Mouse (Mus musculus) kidney, postnatal 0 days (tissue): ENCODE data around the gene Hist3h2a. TPM values are rescaled to one million over a fixed set of nuclear protein-coding genes. Genes with fewer than 3 reads are reported as not detected.

Experiments
- ATAC-seq: fragments of 200-750 bp; cut with Nextera tagmentation; replicated peaks from 2 replicates; pipeline ENCODE4 v1.8.0; 2017; ENCODE audit warnings: low read depth, moderate number of reproducible peaks, moderate TSS enrichment, moderate library complexity; ENCODE audit not compliant: low FRiP score
- DNase-seq: peaks from one replicate; pipeline ENCODE4 v3.0.0-alpha.2; 2016; ENCODE audit warnings: low spot score
- H3K27ac ChIP-seq: fragments of 300-500 bp; sonication (generic); 2 replicates; pipeline ENCODE4 v1.5.1; 2014; ENCODE audit warnings: mild to moderate bottlenecking
- H3K27me3 ChIP-seq: fragments of 300-500 bp; sonication (generic); 2 replicates; pipeline ENCODE4 v1.6.1; 2014; ENCODE audit warnings: low read length, mixed read lengths; ENCODE audit not compliant: insufficient read depth
- H3K36me3 ChIP-seq: fragments of 300-500 bp; sonication (generic); 2 replicates; pipeline ENCODE4 v1.6.1; 2014; ENCODE audit warnings: low read length, mixed read lengths; ENCODE audit not compliant: insufficient read depth
- H3K4me1 ChIP-seq: fragments of 300-500 bp; sonication (generic); replicated peaks from 2 replicates; pipeline ENCODE4 v1.6.1; 2014; ENCODE audit warnings: antibody characterized with exemption, low read length, mixed read lengths; ENCODE audit not compliant: insufficient read depth
- H3K4me2 ChIP-seq: fragments of 300-500 bp; sonication (generic); 2 replicates; pipeline ENCODE4 v1.6.1; 2014; ENCODE audit warnings: mild to moderate bottlenecking, low read length, moderate library complexity, mixed read lengths
- H3K4me3 ChIP-seq: fragments of 300-500 bp; sonication (generic); replicated peaks from 2 replicates; pipeline ENCODE4 v1.5.1; 2014; ENCODE audit warnings: low read depth, low read length
- H3K9ac ChIP-seq: fragments of 300-500 bp; sonication (generic); 2 replicates; pipeline ENCODE4 v1.6.1; 2014; ENCODE audit warnings: low read depth, low read length
- H3K9me3 ChIP-seq: fragments of 300-500 bp; sonication (generic); replicated peaks from 2 replicates; pipeline ENCODE4 v1.6.1; 2016; ENCODE audit warnings: low read length, inconsistent platforms, mixed read lengths
- CTCF ChIP-seq: IDR thresholded peaks from 2 replicates; pipeline ENCODE4 v1.5.1; 2016; ENCODE audit warnings: antibody characterized with exemption, low read depth, mild to moderate bottlenecking, moderate library complexity
- WGBS: fragments of 180-500 bp; shearing (Covaris S2); extraction: QIAGEN DNeasy Blood & Tissue Kit; methylation state at CpG from one replicate; pipeline ENCODE4 v1.1.7; 2014; 5-methylcytosine and 5-hydroxymethylcytosine counted together
- polyA plus RNA-seq: library from polyadenylated mRNA; unstranded; fragments of >200 nt; fragmentation: Nextera tagmentation; extraction: Ambion mirVana; gene quantifications from 2 replicates; pipeline ENCODE4 v1.2.1, GENCODE M21; 2015

Gene Hist3h2a
- polyA plus RNA-seq, 1 experiment from 2014 or later = 40.9 TPM

- Histone ChIP-seq H3K4me3 (peak overlapping the region; percentile 93; the same call in 1 of the 2 replicates), H3K4me1 (no peaks in the 10 kb centered on the region; the same call in 1 of the 2 replicates), H3K4me2 (peak overlapping the region; percentile 94), H3K9ac (peak overlapping the region; percentile 89; the same call in 1 of the 2 replicates), H3K9me3 (no peaks in the 10 kb centered on the region), H3K27me3 (no peaks in the 10 kb centered on the region), H3K36me3 (peaks cover under 1% of the 10 kb centered on the region; the same call in 1 of the 2 replicates), H3K27ac (peak overlapping the region; percentile 93)
- DNase-seq (no peak), ATAC-seq (no peak)
- no peak for TF ChIP-seq CTCF
- 7% methylated on average over 6 of the region's 6 CpGs for WGBS
These were observed 15.4 kb upstream of the Hist3h2a start for GRCm38 (mm10) chr11:58939088-58939439.

DNA sequence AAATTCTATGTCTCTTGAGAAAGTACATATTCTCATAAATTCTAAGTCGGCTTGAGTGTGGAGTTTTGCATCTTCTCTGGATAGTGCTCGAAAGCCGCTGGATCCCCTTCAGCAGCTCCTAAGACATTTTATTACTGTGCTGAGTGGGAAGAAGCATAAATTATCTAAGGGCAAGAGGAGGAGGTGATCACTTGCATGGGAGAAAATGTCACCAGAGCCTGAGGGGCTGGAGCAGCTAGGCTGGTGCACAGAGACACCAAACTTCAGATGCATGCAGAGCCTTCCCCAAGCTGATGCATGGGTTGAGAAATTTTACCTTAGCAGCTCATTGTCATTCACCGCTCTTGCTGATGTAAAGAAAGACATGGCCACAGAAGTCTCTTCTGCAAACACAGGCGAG, 10.3 kb upstream of the Hist3h2a start:
- ATAC-seq = no peak
- H3K27ac ChIP-seq = peak overlapping the region; percentile 19; the same call in 1 of the 2 replicates
- no peak for TF ChIP-seq CTCF
- H3K9me3 ChIP-seq = no peaks in the 10 kb centered on the region
- H3K27me3 ChIP-seq = no peaks in the 10 kb centered on the region
- H3K4me3 ChIP-seq = no peak overlapping the region
- H3K9ac ChIP-seq = no peak overlapping the region
- no peak overlapping the region for H3K4me2 ChIP-seq
- DNase-seq = peak; percentile 59
- no peaks in the 10 kb centered on the region for H3K36me3 ChIP-seq
- whole genome bisulfite sequencing = 40% methylated on average over 5 of the region's 5 CpGs
- H3K4me1 ChIP-seq = 0 out of 2 replicates have a peak, but pooled peaks cover 3% of the 10 kb centered on the region

DNA sequence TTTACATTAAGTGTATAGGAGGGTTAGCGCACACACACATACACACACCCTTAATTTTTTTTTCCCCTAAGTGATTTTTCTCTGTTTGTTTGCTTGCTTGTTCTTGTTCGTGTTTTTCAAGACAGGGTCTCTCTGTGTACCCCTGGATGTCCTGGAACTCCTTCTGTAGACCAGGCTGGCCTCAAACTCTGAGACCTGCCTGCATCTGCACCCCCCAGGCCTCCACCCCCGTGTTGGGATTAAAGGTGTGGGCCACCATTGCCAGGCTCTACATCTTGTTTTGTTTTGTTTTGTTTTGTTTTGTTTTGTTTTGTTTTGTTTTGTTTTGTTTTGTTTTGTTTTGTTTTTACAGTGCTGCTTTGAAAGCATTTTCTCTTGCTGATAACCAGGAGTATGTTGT, 7.2 kb upstream of the Hist3h2a start:
- Histone ChIP-seq H3K27ac (no peak overlapping the region), H3K9ac (no peak overlapping the region), H3K4me2 (no peak overlapping the region), H3K36me3 (no peaks in the 10 kb centered on the region), H3K4me1 (0 out of 2 replicates have a peak, but pooled peaks cover 3% of the 10 kb centered on the region), H3K4me3 (no peak overlapping the region), H3K27me3 (no peaks in the 10 kb centered on the region; the same call in 1 of the 2 replicates), H3K9me3 (no peaks in the 10 kb centered on the region)
- no peak for DNase-seq
- WGBS = 78% methylated on average over 3 of the region's 3 CpGs
- no peak for TF ChIP-seq CTCF
- ATAC-seq = no peak

DNA sequence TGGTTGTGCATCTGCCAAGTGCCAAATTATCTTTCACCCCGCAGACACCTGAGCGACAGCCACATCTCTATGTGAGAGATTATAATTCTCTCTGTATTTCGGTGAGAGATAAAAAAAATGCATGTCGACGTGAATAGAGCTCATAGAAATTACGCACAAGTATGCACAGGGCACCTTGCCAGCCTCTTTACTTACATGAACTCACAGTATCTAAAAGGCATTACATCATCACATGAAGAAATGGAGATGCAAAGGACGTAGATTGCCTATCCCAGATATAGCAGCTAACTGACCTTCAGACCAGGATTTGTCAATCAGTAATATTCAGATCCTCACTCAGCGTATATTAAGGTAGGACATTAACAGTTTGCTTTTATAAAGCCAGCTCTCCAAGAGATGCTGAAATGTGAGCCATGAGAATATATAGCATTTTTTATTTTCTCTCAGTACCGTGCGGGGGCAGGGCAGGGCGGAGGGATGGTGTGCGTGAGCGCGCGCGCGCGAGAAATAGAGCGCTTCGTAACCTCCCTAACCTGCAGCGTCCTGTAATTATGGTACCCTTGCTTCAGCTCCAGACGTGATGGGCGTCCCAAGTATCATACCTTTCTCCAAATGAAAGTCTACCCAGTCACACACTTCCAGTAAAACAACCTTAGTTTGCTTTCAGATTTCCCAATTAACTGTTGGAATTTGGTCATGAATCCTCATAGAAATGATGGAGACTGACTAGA, 6.5 kb upstream of the Hist3h2a start:
- no peaks in the 10 kb centered on the region; the same call in 1 of the 2 replicates for H3K27me3 ChIP-seq
- no peaks in the 10 kb centered on the region for H3K36me3 ChIP-seq
- no peak for TF ChIP-seq CTCF
- H3K9me3 ChIP-seq = no peaks in the 10 kb centered on the region
- DNase-seq (no peak), ATAC-seq (peak; percentile 48; the same call in 1 of the 2 replicates)
- 14% methylated on average over 23 of the region's 23 CpGs for WGBS
- H3K4me2 ChIP-seq = peak overlapping the region; percentile 63
- 0 out of 2 replicates have a peak overlapping the region, but pooled peaks have one; percentile 37 for H3K9ac ChIP-seq
- 0 out of 2 replicates have a peak, but pooled peaks cover 3% of the 10 kb centered on the region for H3K4me1 ChIP-seq
- peak overlapping the region; percentile 77 for H3K27ac ChIP-seq
- H3K4me3 ChIP-seq = peak overlapping the region; percentile 38

DNA sequence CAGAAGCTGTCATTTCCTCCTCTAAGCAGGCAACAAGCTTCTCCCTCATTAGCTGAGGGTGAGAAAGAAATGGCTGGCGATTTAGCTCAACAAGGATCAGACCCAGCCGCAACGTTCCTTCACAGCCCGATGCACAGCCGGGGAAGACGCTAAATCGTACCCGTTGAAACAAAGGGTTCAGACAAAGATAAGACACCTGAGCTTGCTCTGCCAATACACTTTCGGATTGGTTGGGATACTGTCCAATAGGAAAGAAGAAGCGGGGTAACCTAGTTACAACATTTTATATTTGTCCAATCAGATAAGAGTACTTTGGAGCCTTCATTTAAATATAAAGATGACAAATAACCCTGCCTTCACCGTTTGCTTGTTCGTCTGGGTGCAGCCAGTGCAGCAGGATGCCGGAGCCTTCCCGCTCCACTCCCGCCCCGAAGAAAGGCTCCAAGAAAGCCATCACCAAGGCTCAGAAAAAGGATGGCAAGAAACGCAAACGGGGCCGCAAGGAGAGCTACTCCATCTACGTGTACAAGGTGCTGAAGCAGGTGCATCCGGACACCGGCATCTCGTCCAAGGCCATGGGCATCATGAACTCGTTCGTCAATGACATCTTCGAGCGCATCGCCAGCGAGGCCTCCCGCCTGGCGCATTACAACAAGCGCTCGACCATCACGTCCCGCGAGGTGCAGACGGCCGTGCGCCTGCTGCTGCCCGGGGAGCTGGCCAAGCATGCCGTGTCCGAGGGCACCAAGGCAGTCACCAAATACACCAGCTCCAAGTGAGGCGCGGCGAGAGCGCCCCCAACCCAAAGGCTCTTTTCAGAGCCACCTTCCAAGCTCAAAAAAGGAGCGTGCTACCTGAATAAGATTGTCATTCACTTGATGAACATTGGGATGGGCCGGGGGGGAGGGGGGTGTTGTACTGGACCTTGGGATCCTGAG, 5.7 kb upstream of the Hist3h2a start, which contains the start of gene Hist3h2ba:
Gene Hist3h2ba, plus strand, starts transcription at position 379 of the 938 bp plus-strand sequence.
- H3K4me2 ChIP-seq = peak within 1 kb of the TSS; percentile 63
- no peaks in the 10 kb centered on the region for H3K9me3 ChIP-seq
- H3K27me3 ChIP-seq = no peaks in the 10 kb centered on the region; the same call in 1 of the 2 replicates
- WGBS = under 1% methylated on average over 48 of the region's 48 CpGs
- H3K27ac ChIP-seq = peak within 1 kb of the TSS; percentile 77
- DNase-seq (peak; percentile 99), ATAC-seq (peak; percentile 84)
- peak within 1 kb of the TSS; percentile 38 for H3K4me3 ChIP-seq
- peak within 1 kb of the TSS; percentile 47; the same call in 1 of the 2 replicates for H3K9ac ChIP-seq
- H3K36me3 ChIP-seq = no peaks in the 10 kb centered on the region
- 0 out of 2 replicates have a peak, but pooled peaks have one; percentile 11 for TF ChIP-seq CTCF
- 0 out of 2 replicates have a peak, but pooled peaks cover 3% of the 10 kb centered on the region for H3K4me1 ChIP-seq
